In the genomic region with DNA sequence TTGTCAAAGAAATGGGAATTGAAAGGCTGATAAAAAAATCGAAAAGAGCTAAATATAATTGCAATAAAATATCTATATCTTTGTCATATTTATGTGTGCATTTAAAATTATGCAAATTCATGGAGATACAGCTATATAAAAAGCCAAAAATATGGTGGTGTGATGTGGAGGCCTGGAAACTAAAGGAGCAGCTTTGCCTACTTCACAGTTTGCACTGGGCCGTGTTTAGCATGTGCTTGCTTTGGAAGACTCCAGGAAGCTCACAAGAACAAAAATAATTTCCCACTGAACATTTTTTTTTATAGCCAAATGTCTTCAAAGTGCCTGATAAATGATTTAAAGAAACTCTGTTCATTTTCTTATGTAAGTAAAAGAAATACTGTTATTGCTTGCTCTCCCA, we compare ENCODE assay signal across 23 mouse cellular contexts.
DNase-seq lines count a peak whose midpoint lies in the region; ATAC-seq and TF ChIP-seq lines count a peak whose summit lies in the region.
"Had no signal": no experiment of that assay in that cellular context is flagged by ENCODE, and none has a peak within 500 bp of the region (broad histone marks: within the 10 kb centered on the region; RNA-seq: fewer than 3 reads in every experiment).

No protein-coding gene starts in this region.

- no peak overlapping the region for H3K4me3 ChIP-seq in forebrain, postnatal 0 days (ENCODE audit: low read depth, low read length)
- no peak overlapping the region for H3K4me3 ChIP-seq in forebrain, embryonic 16.5 days (replicated peaks; ENCODE audit: low read length)
- H3K4me3 ChIP-seq: hindbrain, embryonic 15.5 days; intestine, embryonic 15.5 days; limb, embryonic 13.5 days; liver, embryonic 13.5 days; midbrain, embryonic 12.5 days had no signal

- intact Hi-C loops in left cerebral cortex, postnatal 14 days (cut with DNase I), result no loop called here
- intact Hi-C loops in gastrocnemius, postnatal 36 days (cut with DNase I), result no loop called here

- H3K9me3 ChIP-seq in forebrain, postnatal 0 days (ENCODE audit: low read length), result no peaks in the 10 kb centered on the region
- H3K9me3 ChIP-seq in forebrain, embryonic 16.5 days (ENCODE audit: control insufficient read depth, low read length), result no peaks in the 10 kb centered on the region
- H3K9me3 ChIP-seq: hindbrain, embryonic 15.5 days; intestine, embryonic 15.5 days; limb, embryonic 13.5 days; liver, embryonic 13.5 days; midbrain, embryonic 12.5 days had no signal

- H3K27me3 ChIP-seq in forebrain, postnatal 0 days (ENCODE audit: insufficient read depth, low read length), result no peaks in the 10 kb centered on the region
- no peaks in the 10 kb centered on the region for H3K27me3 ChIP-seq in forebrain, embryonic 16.5 days (replicated peaks; ENCODE audit: control insufficient read depth, insufficient read depth, low read length)
- H3K27me3 ChIP-seq: hindbrain, embryonic 15.5 days; intestine, embryonic 15.5 days; limb, embryonic 13.5 days; liver, embryonic 13.5 days; midbrain, embryonic 12.5 days had no signal

- peak; percentile 88 for ATAC-seq in forebrain, postnatal 0 days
- ATAC-seq in forebrain, embryonic 16.5 days, result no peak
- no peak for ATAC-seq in granulocyte monocyte progenitor cell, adult 5-6 weeks (replicated peaks; ENCODE audit: poor library complexity, severe bottlenecking)
- ATAC-seq: intestine, embryonic 15.5 days had no signal

- peak; percentile 35 for DNase-seq in forebrain, postnatal 0 days
- peak; percentile 57 to 61 for DNase-seq in frontal cortex, adult 2 months (ENCODE audit: extremely low spot score in 1 of 2, low spot score in 1 of 2)
- peak; percentile 22 to 34 for DNase-seq in left cerebral cortex, postnatal 14 days (ENCODE audit: low spot score in 2 of 2)
- peak; percentile 8 to 67 for DNase-seq in right cerebral cortex, postnatal 36 days (ENCODE audit: low spot score in 2 of 2)
- DNase-seq in gastrocnemius, postnatal 36 days, result no peak
- no peak for DNase-seq in neural tube, embryonic 10.5 days (ENCODE audit: extremely low spot score, low spot score)
- DNase-seq: adrenal gland, postnatal 10 days; cerebellum, adult 11 months; cerebellum, postnatal 10 days; kidney, adult 9 months; kidney, postnatal 14 days; layer of hippocampus, postnatal 36 days; liver, embryonic 13.5 days; lung, adult 2 months; lung, postnatal 14 days had no signal

- no peak overlapping the region for H3K9ac ChIP-seq in forebrain, postnatal 0 days
- no peak overlapping the region for H3K9ac ChIP-seq in forebrain, embryonic 16.5 days (replicated peaks; ENCODE audit: low read depth, low read length)
- H3K9ac ChIP-seq: hindbrain, embryonic 15.5 days; intestine, embryonic 15.5 days; limb, embryonic 13.5 days; liver, embryonic 13.5 days; midbrain, embryonic 12.5 days had no signal

- H3K27ac ChIP-seq in forebrain, postnatal 0 days (ENCODE audit: low read depth, low read length), result no peak overlapping the region
- H3K27ac ChIP-seq in forebrain, embryonic 16.5 days (ENCODE audit: low read length), result no peak overlapping the region
- H3K27ac ChIP-seq: hindbrain, embryonic 15.5 days; intestine, embryonic 15.5 days; limb, embryonic 13.5 days; liver, embryonic 13.5 days; midbrain, embryonic 12.5 days; stomach, postnatal 0 days had no signal

- H3K36me3 ChIP-seq in forebrain, postnatal 0 days (ENCODE audit: insufficient read depth), result no peaks in the 10 kb centered on the region
- no peaks in the 10 kb centered on the region for H3K36me3 ChIP-seq in forebrain, embryonic 16.5 days (ENCODE audit: control insufficient read depth, insufficient read depth)
- H3K36me3 ChIP-seq: hindbrain, embryonic 15.5 days; intestine, embryonic 15.5 days; limb, embryonic 13.5 days; liver, embryonic 13.5 days; midbrain, embryonic 12.5 days had no signal

- no peaks in the 10 kb centered on the region for H3K4me1 ChIP-seq in forebrain, postnatal 0 days (ENCODE audit: insufficient read depth)
- H3K4me1 ChIP-seq in forebrain, embryonic 16.5 days (replicated peaks; ENCODE audit: control insufficient read depth, insufficient read depth, low read length), result no peaks in the 10 kb centered on the region
- H3K4me1 ChIP-seq: hindbrain, embryonic 15.5 days; intestine, embryonic 15.5 days; limb, embryonic 13.5 days; liver, embryonic 13.5 days; midbrain, embryonic 12.5 days had no signal

- TF ChIP-seq CTCF in forebrain, postnatal 0 days (IDR thresholded peaks at IDR 0.05; ENCODE audit: low read depth), result no peak

- H3K4me2 ChIP-seq in forebrain, postnatal 0 days (ENCODE audit: low read depth), result no peak overlapping the region
- no peak overlapping the region for H3K4me2 ChIP-seq in forebrain, embryonic 16.5 days (ENCODE audit: low read length)
- H3K4me2 ChIP-seq: heart, embryonic 11.5 days; hindbrain, embryonic 15.5 days; intestine, embryonic 15.5 days; limb, embryonic 13.5 days; liver, embryonic 13.5 days; midbrain, embryonic 12.5 days had no signal

- 64% methylated on average over 2 of the region's 2 CpGs for WGBS in forebrain, postnatal 0 days
- WGBS in forebrain, embryonic 16.5 days, result 77% methylated on average over 2 of the region's 2 CpGs

Comparison
In these comparisons a context has a peak if more than half of its experiments do, and no peak if none do; other contexts are left out.
1. DNase-seq: peak in forebrain, postnatal 0 days (single experiment), frontal cortex, adult 2 months (2 of 2), left cerebral cortex, postnatal 14 days (2 of 2) and right cerebral cortex, postnatal 36 days (2 of 2); none in gastrocnemius, postnatal 36 days (0 of 2) and neural tube, embryonic 10.5 days (single experiment).